ENCODE assay signal across 1 mouse cellular context in the genomic region with DNA sequence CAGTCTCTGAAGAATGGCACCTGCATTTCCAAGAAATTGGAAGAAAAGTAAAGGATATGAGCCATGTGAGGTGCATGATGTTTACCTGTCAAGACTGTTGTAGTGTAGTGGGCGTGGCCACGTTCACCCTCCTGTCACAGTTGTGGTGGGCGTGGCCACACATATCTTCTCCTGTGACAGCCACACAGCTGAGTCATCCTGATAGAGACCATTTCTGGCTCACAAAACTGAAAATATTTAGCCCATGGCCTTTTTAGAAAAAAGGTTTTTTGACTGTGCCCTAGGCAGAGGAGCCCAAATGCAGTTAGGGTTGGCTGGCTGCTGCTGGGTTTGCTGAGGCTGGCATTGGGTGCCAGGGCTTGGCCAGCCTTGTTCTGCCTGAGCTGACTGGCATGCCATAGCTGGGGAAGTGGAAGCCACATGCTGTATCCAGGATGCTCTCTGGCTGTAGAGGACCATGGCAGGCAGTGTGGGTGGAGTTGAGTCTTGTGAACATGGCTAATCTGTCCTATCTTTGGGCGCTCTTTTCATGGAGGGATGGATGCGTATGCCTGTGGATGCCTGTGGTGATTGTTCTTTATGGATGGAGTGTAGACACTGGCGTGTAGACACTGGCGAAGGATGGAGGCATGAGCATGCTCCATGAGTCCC.
TF ChIP-seq lines count a peak whose summit lies in the region.

No protein-coding gene starts in this region.

TF ChIP-seq in MEL, 35 proteins besides CTCF, POLR2A, EP300 and RAD21 (continued from another document):
- TF ChIP-seq USF1 (IDR thresholded peaks at IDR 0.05; ENCODE audit: low read depth, low read length), result 0 out of 2 replicates have a peak, but pooled peaks have one; percentile 28
- TF ChIP-seq TAL1 (IDR thresholded peaks at IDR 0.05; ENCODE audit: low read length), result peak; percentile 50; the same call in 1 of the 2 replicates
- TF ChIP-seq MYC (IDR thresholded peaks at IDR 0.05; ENCODE audit: low read depth, low read length), result 0 out of 2 replicates have a peak, but pooled peaks have one; percentile 42
- TF ChIP-seq ZNF384 (IDR thresholded peaks at IDR 0.05; ENCODE audit: low read depth, low read length), result peak; percentile 25; the same call in 1 of the 2 replicates
- TF ChIP-seq E2F4 (IDR thresholded peaks at IDR 0.05; ENCODE audit: borderline replicate concordance, low read depth, low read length), result no peak
- TF ChIP-seq KAT2A (conservative IDR thresholded peaks at IDR 0.05; ENCODE audit: low read depth, low read length), result no peak
